Mouse (Mus musculus) heart, postnatal 4 days (tissue): Measurements from ENCODE around the gene Fads2. TPM values are rescaled to one million over a fixed set of nuclear protein-coding genes. Genes with fewer than 3 reads are reported as not detected.

Source experiments
- DNase-seq: peaks from one replicate; pipeline ENCODE4 v3.0.0; 2021
- total RNA-seq, 2 experiments: library from RNA; stranded (reverse); gene quantifications; 2 replicates each; pipeline ENCODE4 v1.2.3; 2021

Gene Fads2
- total RNA-seq, 2 experiments from 2014 or later, result 15.9 to 17.0 TPM

DNA sequence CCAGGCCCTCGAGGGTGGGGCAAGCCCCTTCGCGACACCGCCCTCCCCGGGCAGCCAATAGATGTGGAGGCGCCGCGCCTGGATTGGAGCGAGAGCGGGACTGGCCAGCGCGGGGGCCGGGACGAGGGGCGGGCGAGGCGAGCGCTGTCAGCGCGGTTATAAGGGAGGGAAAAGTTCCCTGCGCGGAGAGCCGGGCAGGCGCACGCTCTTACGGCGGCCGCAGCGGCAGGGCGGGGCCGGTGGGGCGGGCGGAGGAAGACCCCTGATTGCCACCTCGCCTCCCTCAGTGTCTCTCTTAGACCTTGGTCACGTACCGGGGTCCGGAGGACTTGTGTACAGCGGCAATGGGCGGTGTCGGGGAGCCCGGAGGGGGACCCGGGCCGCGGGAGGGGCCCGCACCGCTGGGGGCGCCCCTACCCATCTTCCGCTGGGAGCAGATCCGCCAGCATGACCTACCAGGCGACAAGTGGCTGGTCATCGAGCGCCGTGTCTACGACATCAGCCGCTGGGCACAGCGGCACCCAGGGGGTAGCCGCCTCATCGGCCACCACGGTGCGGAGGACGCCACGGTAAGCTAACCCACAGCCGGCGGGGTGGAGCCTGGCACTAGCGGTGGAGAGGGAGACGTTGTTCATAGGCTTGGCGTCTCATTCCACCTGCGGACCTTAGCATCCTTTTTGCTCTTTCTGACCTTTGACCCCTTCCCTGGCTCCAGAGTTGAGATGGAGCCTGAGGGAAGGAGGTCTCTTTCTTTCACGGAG is 60.0 kb downstream of the Fads2 start, which contains the start of gene Fads3:
Fads3 (plus strand) TSS at position 182 of the 761 bp plus-strand sequence.
- peak; percentile 89 for DNase-seq

DNA sequence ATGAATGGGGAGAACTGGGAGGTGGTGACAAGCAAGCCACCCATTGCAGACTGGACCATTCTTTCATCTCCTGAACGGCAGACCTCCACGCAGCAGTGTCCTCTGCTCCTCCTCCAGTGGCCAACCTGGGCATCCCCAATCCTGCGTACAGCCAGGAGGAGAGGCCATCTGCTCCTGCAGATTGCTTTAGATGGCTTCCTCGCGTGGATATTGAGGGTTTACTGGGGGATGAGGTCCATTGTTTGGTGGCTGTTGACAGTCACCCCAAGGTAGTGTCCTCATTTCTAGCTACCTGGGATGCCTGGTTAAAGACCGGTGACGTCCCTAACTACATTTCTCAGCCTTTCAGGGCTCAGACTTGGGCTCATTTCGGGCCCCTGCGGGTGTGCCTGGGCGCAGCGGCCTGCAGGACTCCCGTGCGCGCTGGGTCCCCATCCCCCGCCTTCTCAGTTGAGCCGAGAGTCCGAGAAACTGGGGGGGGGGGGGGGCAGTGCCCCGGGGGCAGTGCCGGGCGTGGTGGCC is 60.6 kb downstream of the Fads2 start:
- DNase-seq, result no peak

DNA sequence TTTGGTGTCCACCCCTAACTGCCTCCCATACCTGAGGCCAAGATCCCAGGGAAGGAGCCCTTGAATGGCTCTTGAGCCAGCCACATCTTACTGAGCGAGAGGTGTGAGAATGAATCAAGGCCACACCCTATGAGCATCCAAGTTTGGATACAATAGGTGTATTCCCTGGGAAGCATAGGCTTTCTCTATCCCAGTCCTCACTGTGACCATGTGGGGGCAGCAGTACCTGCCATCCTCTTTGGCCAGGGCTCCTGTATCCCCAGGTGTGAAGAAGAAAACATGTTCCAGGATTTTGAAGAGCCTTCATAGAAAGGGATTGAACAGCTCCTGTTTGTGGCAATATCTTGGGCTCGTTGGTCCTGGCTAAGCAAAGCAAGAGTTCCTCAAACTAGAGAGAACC is 61.9 kb downstream of the Fads2 start:
- DNase-seq, result no peak

DNA sequence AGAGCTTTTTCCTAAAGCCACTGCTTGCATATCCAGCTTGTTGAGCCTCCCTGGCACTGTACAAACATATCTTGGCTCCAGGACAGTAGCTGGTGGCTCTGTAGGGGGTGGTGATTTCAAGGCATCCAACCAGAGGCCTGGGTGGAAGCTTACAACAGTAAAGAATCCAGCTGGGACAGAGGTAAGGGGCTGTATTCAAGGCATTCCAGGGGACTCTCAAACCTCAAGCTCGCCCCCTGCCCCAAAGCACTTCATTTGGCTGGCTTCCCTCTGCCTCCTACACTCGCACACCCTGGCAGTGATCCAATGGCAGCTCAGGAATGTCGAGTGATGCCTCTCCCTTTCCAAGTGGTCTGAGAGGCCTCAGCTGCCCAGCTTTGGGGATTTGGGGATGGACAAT is 62.6 kb downstream of the Fads2 start:
- DNase-seq, result peak; percentile 79

DNA sequence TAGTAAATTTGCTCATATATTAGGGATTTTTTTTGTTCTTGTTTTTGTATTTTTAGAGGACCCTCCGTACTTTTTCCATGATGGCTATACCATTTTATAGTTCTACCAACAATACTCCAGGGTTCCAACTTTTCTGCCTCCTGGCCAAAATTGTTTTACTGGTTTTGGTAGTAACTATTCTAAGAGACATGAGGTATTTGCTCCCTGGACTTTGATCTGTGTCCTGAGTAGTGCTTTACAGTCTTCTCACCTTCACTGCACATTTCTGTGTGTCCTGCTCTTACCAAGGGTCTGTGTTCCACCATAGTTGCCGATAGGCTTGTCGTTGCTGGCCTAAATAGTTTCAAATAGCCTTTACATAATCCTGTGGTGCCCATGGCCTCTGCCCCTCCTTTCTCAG is 63.2 kb downstream of the Fads2 start:
- no peak for DNase-seq

DNA sequence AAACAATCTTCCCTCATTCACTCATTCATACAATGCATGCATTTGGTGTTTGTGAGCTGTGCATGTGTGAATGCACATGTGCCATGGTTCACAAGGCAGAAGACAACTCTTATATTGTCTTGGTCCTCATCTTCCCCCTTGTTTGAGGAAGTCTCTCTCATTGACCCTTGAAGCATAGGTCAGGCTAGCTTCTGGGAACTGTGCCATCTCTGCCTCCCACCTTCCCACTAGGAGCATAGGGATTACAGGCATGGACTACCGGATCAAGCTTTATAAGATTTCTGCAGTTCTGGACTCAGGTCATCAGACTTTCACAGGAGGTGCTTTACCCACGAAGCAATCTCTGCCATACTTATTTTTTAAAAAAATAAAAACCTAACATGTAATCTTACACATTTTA is 64.0 kb downstream of the Fads2 start:
- DNase-seq, result no peak

GRCm38 (mm10) chr19:10034785-10035447 is 66.6 kb downstream of the Fads2 start:
- DNase-seq, result peak; percentile 93

- no peak for DNase-seq
These were observed 67.2 kb downstream of the Fads2 start for GRCm38 (mm10) chr19:10034356-10034755.

- peak; percentile 74 for DNase-seq
These were observed 68.2 kb downstream of the Fads2 start for GRCm38 (mm10) chr19:10033211-10033973.

- no peak for DNase-seq
These were observed 71.8 kb downstream of the Fads2 start for GRCm38 (mm10) chr19:10029746-10030145.

DNA sequence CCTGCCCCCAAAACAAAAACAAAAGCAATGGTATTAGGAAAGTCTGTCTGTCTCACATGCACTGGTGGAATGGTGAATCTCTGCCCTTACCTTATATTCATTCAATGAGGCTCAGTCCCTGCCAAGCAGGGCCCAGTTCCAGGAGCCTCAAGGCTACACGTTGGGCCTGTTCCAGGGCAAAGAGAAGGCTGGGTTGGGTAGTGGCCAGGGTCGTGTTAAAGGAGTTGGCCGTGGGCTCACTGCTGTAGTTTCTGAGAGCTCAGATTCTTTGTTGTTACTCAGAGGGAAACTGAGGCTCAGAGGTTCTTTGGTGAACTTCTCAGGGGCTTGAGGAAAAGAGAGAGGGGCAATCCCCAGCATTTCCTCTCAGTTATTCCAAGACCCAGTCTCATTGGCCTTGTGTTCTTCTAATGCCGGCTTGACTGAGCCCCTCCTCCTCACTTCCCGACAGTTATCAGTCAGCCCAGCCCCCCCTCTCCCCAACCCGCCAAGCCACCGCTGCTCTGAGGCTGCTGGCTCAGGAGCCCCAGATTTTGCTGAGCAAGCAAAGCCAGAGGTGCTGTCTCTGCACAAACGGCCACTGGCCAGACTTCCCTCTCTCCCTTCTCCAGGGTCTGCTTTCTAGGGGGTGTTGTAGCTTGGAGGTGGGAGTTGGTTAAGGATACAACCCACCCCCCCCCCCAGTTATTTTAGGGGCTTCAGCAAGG is 76.2 kb downstream of the Fads2 start:
- DNase-seq, result peak; percentile 75

- DNase-seq, result no peak
These were observed 78.2 kb downstream of the Fads2 start for GRCm38 (mm10) chr19:10023304-10023758.

DNA sequence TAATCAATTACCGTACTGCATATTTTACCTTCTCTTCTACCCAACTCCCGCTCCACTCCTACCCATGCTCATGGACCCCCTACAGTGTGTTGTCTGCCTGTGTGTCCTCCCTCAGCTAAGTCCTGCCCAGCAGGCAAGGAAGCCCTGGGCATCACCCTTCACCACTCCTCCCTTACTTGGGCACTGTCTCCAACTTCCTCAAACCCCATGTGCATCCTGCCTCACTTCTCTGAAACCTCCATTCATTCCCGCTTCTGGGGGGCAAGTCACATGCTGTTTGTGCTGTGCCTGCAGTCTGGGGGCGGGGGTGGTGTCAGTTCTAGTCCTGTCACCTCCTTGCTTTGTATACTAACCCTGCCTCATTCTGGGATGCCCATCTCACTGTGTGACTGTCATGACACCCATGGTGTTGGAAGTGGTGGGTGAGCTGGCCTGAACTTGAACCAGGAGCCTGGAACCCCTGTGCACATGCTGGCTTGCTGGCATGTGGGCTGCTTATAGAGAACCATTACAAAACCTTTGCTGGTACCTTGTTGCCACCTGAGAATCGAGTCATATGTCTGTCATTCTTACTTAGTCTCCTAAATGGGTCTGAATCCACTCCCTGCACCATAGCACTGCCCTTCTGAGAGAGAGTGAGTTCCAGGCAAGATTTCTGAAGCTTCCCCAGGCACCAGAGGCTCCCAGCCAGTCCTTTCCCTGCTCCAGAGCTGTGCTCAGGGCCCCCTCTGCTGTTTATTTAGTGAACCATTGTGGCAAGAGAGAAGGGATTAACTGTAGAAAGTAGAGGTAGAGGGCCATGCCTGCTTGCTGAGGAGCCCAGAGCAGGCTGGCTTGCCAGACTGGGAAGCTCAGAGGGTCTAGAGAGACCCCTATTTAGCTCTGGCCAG is 78.9 kb downstream of the Fads2 start:
- peak; percentile 65 for DNase-seq

GRCm38 (mm10) chr19:10021981-10022380 is 79.6 kb downstream of the Fads2 start:
- DNase-seq, result no peak

DNA sequence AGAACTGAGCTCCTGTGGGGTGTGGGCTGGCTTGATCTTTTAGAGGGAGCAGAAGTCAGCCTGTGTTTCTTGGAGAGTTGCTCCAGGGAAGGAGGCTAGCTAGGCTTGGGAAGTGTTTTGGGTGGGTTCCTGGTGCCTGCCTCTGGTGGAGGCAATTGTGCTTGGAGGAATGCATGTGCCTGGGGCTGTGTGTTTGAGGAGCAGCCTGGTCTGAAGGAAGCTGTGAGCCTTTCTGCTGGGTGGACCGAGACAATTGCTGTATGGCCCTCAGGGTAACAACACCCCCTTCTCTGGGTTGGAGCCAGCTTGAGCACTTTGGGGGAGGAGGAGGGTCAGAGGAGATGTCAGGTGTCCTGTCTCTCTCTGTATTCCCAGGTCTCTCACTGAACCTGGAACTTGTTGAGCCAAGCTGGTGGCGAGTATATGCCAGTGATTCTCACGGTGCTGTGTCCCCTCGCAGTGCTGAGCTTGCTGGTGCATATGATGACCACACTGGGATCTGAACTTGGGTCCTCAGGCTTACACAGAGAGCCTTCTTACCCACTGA is 82.3 kb downstream of the Fads2 start:
- no peak for DNase-seq

GRCm38 (mm10) chr19:10018527-10018818 is 83.1 kb downstream of the Fads2 start:
- no peak for DNase-seq

DNA sequence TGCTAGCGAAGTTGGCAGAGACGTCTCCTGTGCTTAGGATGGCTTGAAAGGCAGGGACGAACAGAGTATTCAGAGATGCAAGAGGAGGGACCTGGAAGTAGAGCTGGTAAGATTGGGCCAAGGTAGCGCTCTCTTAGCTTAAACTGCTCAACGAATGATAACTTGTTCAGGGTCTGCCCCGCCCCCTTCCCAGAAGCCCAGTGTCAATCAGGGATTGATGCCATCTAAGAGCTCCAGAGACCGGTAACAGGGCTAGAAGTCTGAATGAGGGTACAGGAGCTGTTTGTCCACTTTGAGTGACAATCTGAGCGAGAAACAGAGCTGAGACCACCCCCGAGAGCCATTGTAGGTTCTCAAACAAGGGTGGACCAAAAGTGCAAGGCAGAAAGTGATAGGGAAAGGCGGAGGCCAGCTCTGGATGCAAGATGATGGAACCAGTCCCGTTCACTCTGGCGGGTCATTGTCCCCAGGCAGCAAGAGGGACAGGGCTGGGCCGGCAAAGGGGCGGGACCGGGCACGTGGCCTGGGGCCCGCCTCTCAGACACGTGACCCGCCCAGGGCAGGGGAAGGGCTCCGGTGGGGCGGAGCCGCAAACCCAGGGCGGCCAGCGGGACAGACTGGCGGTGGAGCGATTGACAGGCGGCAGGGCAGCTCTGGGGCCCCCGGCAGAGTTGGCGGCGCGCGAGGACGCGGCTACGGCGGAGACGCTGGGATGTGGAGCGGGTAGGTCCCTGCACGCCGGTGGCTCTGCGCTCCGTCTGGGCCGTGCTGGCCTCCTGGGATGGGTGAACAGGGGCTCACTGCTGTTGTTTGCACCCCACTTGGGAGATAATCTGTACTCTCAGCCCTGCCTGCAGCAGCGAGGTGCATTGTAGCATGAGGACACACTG is 83.7 kb downstream of the Fads2 start:
- DNase-seq, result peak; percentile 95

- DNase-seq, result no peak
These were observed 85.4 kb downstream of the Fads2 start for GRCm38 (mm10) chr19:10016151-10016550.

GRCm38 (mm10) chr19:10015442-10015841 is 86.1 kb downstream of the Fads2 start:
- DNase-seq, result no peak

GRCm38 (mm10) chr19:10014824-10015223 is 86.7 kb downstream of the Fads2 start:
- DNase-seq, result no peak
